Mouse (Mus musculus) megakaryocyte progenitor cell, adult 5-6 weeks (primary cell): ENCODE data around the gene 9930021J03Rik. TPM values are rescaled to one million over a fixed set of nuclear protein-coding genes. Genes with fewer than 3 reads are reported as not detected.

Experiments
- ATAC-seq: replicated peaks from 2 replicates; pipeline ENCODE4 v1.8.0; 2016; ENCODE audit warnings: mild to moderate bottlenecking, moderate TSS enrichment, inconsistent platforms; ENCODE audit not compliant: poor library complexity
- total RNA-seq, 2 experiments: library from RNA; stranded (forward) in 1 of 2; stranded (reverse) in 1 of 2; fragments of 157-497, 149-512 nt in 1 of 2; fragments of 200-1000 nt in 1 of 2; gene quantifications; 2 replicates each; pipeline versions ENCODE4 v1.2.3 to v1.2.4; 2015 to 2017

Gene 9930021J03Rik
- 34.2 and 45.2 TPM in 2 replicates for total RNA-seq (2015)
- total RNA-seq (2017): 12.2 and 13.1 TPM in 2 replicates

DNA sequence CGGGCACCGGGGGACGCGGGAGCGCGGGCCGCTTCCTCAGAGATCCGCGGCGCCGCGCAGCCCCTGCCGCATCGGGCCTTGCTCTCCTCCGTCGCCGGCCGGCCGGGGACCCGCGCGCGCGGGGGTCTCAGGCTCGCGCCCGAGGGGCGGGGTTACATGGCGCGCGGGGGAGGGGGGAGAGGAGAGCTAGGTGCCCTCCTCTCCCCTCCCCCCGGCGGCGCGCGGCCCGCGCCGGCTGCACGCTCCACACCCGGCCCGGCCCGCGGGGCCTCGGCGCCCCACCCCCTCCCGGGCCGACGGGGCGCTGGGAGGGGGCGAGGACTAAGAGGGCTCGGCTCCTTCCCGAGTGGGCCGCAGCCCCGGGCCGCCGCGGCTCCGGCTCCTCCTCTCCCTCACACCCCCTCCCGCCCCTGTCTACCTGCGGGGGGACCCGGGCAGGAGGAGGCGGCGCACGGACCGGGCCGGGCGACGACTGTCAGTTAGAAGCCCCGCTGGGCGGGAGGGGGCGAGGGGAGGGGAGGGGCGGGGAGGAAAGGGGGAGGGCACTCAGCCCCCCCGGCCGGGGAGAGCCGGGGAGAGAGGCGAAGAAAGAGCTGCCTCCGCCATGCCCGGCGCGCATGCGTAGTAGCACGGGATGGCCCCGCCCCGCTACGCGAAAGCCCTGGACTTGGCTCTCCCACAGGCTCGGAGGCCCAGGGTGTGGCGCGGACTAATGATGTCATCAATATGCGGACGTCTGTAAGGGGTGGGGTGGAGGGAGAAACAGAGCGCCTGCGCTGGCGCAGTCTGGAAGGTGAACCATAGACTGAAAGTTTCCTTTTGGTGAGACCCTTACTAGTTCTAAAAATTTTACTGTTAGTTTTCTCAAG is at the start of gene 9930021J03Rik:
Gene 9930021J03Rik (minus strand): TSS at position 73 of the 869 bp plus-strand sequence.
- ATAC-seq: peak; percentile 92

DNA sequence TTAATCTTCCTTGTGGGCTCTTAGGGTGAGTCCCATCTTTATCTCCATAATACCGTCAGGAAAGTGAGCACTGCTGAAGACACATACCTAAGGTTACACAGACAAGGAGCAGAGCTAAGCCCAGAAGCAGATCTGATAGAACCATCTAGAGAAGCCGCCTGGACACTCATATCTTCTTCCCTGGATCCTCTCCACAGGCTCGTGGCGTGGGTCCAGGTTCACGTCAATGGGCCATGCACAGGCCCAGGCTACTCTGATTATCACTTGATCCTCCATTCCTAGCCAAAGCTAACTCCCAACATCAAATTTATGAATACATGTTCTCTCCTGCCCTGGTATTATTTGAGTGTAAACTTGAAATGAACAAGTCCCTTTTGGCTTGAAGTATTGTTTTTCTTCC is 47.9 kb upstream of the 9930021J03Rik start:
- no peak for ATAC-seq

DNA sequence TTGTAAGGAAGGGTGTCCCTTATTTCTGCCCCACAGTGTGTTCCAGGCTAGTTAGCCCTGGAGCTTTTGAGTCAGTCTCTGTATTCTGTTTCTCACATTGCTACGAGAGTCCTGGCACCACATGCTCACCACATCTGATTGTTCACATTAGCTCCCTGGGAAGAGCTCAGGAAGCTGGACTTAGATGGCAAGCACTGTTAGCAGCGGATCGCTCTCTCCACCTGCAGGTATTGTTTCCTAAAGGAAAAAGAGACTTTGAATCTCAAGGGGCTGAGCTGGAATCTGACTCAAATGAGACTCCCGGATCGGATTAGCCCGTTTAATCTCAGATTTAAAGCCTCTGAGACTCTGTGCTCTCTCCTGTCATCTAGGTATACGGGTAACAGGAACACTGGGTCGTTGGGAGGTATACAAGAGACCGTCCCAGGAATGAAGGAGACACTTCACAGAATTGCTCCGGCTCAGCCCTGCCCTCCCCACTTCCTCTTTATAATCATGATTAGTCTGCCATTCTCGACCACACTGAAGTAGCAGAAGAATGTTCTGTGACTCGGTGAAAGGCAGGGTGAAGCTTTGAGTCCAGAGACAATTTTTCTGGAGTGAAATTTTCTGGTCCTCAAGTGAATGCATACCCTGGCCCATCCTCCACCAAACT is 45.4 kb upstream of the 9930021J03Rik start:
- ATAC-seq: peak; percentile 46; the same call in 1 of the 2 replicates

DNA sequence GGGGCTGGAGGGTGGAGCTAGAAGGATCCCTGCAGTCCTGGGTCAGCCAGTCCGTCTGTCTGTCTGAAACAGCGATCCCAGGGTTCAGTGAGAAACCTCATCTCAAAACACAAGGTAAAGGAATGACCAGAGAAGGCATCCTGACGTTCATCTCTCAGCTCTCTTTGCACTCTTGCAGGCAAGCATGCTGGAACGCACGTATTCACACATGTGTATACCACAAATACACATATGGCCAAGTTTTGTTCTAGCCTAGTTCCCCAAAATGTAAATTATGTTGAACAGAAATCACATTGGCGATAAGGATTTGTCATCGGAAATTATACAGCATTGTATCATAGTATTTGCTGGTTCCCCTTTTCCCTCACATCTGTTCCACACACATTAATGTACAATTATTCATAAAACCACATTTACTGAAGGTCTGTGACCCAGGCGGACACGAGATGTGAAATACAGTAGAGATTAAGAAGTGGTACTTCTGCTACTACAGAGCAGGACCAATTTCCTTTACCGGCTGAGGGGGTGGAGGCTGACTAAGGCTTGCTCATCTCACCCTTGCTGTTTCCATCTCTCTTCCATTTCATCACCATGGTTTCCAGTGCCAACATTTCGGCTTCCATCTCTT is 44.2 kb upstream of the 9930021J03Rik start:
- peak; percentile 65 for ATAC-seq

DNA sequence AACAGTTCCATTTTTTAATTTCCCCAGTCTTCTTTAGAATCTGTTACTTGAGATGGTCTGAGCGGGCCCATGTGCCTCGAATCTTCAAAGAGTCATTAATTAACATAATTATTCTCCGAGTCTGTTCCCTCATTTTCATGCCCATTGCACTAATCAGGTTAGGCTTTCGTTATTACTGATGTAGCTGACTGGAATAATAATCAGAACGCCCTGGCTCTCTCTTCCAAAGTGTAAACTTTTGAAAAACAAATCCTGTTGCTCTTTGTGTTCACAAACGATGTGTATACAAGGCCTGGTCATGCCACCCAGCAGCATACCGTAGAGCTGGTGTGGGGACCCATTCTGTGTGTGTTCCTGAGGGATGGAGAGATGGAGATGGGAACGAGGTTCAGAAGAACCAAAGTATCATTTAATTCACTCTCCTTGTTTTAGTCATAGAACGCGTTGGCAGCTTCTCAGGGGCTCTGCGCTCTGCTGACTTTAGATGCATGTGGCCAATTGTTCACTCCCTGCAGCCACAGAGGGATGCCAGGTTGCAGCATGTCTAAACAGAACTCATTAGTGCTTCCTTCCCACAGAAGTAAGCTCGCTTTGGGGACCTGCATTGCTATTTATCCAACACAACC is 38.4 kb upstream of the 9930021J03Rik start:
- no peak for ATAC-seq

DNA sequence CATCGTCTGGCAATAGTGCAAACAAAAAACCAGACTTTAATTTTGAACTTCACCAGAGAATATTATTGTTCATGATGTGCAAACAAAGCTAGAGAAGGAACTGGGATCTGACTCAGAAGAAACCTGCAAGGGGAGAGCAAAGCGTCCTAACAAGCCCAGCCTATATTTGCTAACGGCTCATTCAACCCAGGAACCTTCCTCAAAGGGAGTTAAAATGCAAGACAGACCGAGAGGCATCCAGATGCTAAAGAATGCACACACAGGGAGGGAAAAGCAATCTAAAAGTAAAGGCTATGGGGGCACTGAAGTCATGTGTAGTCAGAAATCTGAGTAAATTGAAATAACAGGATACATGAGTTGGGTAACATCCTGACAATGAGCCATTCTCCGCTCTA is 37.8 kb upstream of the 9930021J03Rik start:
- ATAC-seq: no peak

DNA sequence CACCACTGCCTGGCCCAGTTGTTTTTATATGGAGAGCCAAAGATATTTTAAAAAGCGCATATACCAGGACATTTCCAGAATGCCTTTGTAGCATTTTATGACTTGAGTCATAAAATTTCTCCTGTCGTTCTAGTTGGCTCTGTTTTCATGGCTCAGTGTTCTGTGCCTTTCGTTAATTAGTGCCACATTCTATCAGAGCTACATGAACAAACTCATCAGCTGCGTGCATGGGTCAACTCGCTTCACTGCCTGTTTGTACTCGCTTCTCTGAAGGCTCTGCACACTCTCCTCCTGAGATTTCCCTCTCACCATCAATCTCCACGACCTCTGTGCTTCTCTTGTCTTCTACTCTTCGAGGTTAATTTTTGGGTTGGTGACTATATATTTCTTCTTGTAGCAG is 37.2 kb upstream of the 9930021J03Rik start:
- ATAC-seq: no peak

DNA sequence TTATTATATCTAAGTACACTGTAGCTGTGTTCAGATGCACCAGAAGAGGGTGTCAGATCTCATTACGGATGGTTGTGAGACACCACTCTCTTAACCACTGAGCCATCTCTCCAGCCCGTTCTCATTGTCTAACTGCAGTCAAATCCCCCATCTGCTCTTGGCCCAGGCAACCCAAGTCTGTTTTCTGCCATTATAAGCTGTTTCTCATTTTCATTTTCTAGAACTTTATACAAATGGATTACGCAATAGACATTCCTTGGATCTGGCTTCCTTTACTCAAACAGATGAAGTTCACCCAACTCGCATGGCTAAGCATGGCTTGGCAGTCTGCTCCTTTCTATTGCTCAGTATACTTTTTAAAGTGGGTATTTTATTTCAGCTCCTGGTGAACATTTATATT is 34.9 kb upstream of the 9930021J03Rik start:
- ATAC-seq: no peak

DNA sequence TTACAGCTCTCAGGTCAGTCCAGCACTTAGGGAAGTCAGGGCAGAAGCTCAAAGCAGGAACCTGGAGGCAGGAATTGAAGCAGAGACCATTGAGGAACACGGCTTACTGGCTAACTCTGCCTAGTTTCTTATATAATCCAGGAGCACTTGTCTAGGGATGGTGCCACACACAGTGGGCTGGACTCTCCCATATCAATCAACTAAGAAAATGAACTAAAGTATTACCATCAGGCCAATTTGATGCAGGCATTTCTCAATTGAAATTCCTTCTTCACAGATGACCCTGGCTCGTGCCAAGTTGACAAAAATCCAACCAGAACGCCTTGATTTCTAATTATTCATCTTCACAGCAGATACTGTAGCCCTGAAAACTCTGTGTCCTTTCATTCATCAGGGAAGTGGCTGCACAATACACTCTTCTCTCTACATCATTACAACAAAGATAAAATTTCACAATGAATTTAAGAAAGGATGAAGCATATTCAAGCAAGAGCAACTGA is 32.9 kb upstream of the 9930021J03Rik start:
- no peak for ATAC-seq

DNA sequence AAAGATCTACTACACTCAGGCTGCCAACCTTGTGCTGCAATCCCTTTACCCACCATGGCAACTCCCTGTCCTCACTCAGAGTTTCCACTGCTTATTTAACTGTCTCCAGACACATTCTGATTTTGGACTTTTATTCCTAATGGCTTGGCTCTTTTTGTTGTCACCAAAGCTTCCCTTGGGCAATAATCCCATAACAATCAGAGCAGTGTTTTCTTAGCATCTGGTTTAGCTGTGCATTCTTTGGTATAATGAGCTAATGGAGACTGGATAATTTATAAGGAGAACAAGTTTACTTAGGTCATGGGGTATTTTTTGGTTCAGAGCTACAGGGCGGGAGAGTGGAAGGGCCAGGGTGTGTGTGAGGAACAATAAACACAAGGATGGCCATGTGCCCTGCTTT is 32.4 kb upstream of the 9930021J03Rik start:
- ATAC-seq: no peak

DNA sequence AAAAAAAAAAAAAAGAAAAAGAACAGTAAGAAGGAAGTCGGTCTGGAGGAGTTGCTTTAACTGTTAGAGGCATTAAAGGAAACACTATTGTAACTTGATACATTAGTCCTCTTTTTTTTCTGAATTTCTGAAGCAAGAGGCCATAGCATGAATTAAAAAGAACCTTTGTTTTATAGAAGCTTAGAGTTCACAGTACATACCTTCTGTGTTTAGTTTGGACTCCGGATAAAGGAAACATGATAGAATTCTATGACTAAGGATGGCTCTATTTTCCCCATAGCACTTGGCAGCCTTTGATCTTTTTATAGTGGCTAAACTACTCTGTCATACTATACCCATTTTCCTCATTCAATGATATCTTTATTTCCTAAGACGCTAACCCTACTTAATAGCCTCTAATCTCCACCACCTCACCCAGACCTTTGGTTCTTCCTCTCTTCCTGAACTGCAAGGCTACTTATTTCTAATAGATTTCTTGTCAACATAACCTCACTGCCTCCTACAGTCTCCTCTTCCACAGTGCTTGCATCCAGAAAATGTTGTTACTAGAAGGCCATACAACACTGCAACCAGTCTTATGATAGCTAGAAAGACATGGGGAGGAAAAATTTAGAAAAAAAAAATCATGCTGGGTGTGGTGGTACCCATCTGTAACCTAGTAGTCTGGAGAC is 29.7 kb upstream of the 9930021J03Rik start:
- ATAC-seq: no peak

DNA sequence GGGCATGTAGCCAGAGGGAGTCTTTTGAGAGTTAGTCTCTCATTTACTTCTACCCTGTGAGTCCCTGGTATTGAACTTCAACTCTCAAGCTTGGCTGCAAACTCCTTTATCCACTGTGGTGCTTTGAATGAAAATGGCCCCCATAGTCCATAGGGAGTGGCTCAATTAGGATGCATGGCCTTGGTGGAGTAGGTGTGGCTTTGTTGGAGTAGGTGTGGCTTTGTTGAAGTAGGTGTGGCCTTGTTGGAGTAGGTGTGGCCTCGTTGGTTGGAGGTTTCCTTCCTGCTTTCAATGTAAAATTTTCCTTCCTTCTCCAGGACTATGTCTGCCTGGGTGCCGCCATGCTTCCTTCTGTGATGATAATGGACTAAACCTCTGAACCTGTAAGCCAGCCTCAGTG is 25.1 kb upstream of the 9930021J03Rik start:
- no peak for ATAC-seq

DNA sequence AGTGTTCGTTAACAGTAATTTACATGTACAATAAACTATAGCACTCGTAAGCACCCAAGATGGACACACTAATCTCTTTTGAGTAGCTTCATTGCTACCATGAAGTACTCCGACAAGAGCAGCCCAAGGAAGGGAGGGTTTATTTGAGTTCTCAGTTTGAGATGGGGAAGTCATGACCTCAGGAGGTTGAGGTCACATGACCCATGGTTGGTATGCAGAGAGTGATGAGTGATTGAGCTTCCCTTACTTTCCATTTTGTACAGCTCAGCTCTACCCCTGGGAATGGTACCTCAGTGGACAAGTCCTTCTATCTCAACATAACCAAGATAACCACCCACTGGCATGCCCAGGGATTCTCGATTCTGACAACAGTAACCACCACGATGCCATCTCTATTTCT is 22.8 kb upstream of the 9930021J03Rik start:
- ATAC-seq: 0 out of 2 replicates have a peak, but pooled peaks have one; percentile 24

DNA sequence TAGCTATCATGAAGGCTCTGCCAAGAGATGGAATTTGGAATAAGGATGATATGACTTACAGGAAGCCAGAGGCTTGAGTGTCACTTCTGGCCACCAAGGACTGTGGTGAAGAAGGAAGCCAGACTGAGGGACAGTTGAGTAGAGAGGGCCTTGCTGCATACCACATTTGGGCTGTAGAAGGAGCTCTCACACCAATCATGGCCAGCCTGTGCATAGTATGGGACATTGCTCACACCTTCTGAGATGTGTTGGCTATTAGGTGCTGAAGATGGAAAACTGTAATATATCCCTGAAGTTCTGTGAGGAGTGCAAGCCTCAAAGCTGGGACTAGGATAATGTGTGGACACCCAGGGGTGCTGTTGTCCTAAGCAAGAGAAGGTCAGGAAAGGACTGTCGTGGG is 20.9 kb upstream of the 9930021J03Rik start:
- ATAC-seq: peak; percentile 67

DNA sequence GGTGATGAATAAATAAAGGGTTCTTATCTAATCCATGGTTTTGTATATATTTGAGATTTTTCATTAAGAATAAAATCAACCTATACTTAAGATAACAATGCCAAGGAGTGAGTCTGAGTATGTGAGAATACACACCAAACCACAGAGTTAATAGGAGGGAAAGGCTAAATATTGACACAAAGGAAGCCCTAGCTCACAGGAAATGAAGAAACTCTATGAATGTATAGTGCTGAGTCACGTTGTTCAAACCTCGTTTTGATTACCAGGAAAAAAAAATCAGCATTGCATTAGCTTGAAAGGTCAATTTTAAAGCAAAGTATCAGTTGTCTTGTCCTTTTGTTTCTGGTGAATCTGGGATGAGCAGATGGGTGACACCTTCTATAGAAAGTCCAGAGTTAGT is 19.2 kb upstream of the 9930021J03Rik start:
- ATAC-seq: no peak; the same call in 1 of the 2 replicates

DNA sequence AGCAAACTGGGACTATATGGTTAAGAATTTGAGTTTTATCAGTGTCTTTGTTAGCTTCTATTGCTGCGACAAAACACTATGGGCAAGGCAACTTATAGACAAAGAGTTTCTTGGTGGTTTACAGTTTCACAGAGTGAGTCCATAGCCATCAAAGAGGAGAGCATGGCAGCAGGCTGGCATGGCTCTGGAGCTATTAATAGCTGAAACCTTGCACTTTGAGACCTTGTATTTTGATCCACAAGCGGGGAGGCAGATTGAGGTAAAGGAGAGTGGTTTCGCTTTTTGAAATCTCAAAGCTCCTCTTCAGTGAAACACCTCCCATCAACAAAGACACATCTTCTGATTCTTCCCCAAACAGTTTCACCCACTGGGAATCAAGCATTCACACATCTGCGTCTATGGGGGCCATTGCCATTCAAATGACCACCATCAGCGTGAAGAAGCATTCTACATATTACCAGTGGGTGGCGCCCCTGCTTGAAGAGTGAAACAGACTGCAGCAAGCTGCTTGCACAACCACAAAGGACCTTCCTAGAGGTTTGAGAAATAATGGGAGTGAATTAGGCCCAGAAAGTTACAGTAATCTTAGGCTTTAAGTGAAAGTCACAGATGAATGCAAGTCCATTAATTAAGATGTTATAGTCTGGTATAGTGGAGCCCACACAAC is 18.4 kb upstream of the 9930021J03Rik start:
- peak; percentile 92 for ATAC-seq

DNA sequence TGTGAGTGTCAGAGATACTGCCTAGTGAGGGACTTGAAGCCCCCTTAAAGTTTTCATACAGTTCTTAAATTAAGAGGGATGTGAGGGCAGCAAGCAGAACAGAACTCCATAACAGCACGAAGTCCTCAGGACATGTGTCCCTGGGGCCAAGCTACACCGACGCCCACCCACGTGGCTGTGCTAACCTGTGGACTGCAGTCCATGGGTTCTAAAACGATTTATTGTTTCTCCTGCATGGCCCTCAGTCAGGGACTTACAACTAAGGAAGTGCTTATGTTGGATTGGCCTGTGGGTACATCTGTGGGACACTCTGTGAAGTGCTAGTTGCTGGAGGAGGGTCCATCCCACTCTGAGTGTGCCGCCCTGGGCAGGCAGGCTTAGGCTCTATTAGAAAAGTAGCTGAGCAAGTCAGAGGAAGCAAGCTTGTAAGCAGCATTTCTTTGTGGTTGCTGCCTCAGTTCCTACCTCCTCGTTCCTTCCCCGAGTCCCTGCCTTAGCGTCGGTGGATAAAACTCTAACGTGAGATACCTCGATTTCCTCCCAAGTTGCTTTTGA is 17.7 kb upstream of the 9930021J03Rik start:
- no peak for ATAC-seq

DNA sequence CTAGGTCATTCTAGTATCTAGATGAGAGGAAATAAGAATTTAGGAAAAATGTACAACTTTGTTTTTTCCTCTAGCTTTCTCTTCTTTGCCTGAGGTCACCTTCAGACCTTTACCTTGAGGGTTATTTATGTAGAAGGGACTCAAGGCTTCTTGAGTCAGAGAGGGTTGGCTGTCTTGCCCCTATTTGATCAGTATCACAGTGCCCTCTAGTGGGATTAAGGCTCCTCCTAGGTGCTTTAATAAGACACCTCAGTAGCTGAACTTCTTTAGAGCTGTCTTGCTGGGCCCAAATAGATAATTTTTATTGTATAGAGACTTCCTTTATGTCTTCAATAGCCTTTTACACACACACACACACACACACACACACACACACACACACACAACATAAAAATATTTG is 15.2 kb upstream of the 9930021J03Rik start:
- peak; percentile 86 for ATAC-seq

DNA sequence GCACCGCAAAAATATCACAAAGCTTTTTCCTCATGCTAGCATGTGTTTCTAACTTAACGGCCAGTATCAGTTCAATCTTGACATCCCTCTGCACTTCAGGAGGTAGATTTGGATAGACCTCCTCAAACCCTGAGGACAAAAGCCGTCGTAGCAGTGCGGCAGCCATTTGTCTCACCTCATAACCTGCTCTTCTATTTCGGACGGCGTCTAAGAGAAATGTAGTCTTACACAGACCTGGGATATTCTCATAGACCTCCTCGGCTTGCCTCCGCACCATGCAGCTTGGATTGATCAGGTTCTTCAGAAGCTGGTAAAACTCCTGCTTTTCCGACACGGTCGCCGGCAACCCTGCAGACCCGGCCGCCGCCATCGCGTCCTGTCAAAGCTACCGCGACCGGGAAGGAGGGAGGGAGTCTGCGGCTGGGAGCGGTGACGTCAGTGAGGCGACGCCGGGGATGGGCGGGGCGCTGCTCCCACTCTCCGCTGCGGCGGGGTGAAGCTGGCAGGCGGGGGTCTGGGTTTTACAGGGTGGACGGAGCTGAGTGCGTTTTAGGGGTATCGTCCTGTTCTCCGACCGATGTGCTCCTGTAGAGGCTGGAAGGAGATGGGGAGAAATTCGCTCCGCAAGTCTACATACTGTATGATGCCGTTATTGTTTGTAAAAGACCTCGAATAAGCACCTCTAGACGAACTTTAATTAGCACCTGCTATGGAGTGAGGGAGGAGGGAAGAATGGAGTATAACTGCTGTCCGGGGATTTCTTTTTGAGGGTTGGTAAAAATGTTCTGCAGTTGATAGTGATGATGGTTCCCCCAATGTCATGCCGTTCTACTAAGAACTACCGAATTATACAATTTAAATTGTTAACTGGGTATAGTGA is 7.0 kb upstream of the 9930021J03Rik start, which contains the start of gene Ranbp6:
Gene Ranbp6 (minus strand): TSS at position 394 of the 880 bp plus-strand sequence.
- peak; percentile 100 for ATAC-seq
